Mouse (Mus musculus) forelimb bud, embryonic 11.5 days (tissue): ENCODE data around the gene Ppp1r12c.
A peak's percentile ranks its signal among the peaks of the same experiment; 100 is the strongest.

Experiments used
- DNase-seq: peaks from one replicate; pipeline ENCODE4 v3.0.0-alpha.2; 2012; ENCODE audit warnings: low read depth, low spot score

The Ppp1r12c gene

GRCm38 (mm10) chr7:4516332-4517050 is 15.0 kb upstream of the Ppp1r12c start, which contains the start of gene Tnnt1:
Gene Tnnt1 (minus strand): TSS chr7:4516382.
- no peak for DNase-seq

GRCm38 (mm10) chr7:4515853-4516252 is 14.4 kb upstream of the Ppp1r12c start:
- no peak for DNase-seq

GRCm38 (mm10) chr7:4513829-4514712 is 12.6 kb upstream of the Ppp1r12c start:
- DNase-seq = no peak

GRCm38 (mm10) chr7:4513236-4513635 is 11.8 kb upstream of the Ppp1r12c start:
- DNase-seq = peak; percentile 61

GRCm38 (mm10) chr7:4511489-4512224 is 10.2 kb upstream of the Ppp1r12c start:
- no peak for DNase-seq

- peak; percentile 79 for DNase-seq
Observed at GRCm38 (mm10) chr7:4509863-4510608, 8.6 kb upstream of the Ppp1r12c start.

GRCm38 (mm10) chr7:4508739-4509116 is 7.2 kb upstream of the Ppp1r12c start:
- no peak for DNase-seq

- no peak for DNase-seq
Observed at GRCm38 (mm10) chr7:4508062-4508738, 6.7 kb upstream of the Ppp1r12c start.

GRCm38 (mm10) chr7:4507220-4507619 is 5.7 kb upstream of the Ppp1r12c start:
- DNase-seq = no peak

- no peak for DNase-seq
Observed at GRCm38 (mm10) chr7:4504646-4505435, 3.4 kb upstream of the Ppp1r12c start.

GRCm38 (mm10) chr7:4503858-4504257 is 2.4 kb upstream of the Ppp1r12c start:
- DNase-seq = no peak

GRCm38 (mm10) chr7:4503100-4503499 is 1.6 kb upstream of the Ppp1r12c start:
- no peak for DNase-seq

GRCm38 (mm10) chr7:4502421-4503090 is 1.1 kb upstream of the Ppp1r12c start:
- DNase-seq = no peak

GRCm38 (mm10) chr7:4500892-4501471 is 498 bp downstream of the Ppp1r12c start:
- DNase-seq = no peak

GRCm38 (mm10) chr7:4499034-4499433 is 2.4 kb downstream of the Ppp1r12c start:
- no peak for DNase-seq

- DNase-seq = no peak
Observed at GRCm38 (mm10) chr7:4498251-4498650, 3.2 kb downstream of the Ppp1r12c start.

GRCm38 (mm10) chr7:4497271-4497903 is 4.1 kb downstream of the Ppp1r12c start:
- DNase-seq = no peak

- no peak for DNase-seq
Observed at GRCm38 (mm10) chr7:4496468-4496867, 5.0 kb downstream of the Ppp1r12c start.

- no peak for DNase-seq
Observed at GRCm38 (mm10) chr7:4493991-4494390, 7.5 kb downstream of the Ppp1r12c start.
